Mouse (Mus musculus): ENCODE measurements around the gene Tepsin. TPM values are rescaled to one million over a fixed set of nuclear protein-coding genes. Genes with fewer than 3 reads are reported as not detected.

Gene Tepsin
- polyA plus RNA-seq, 1 experiment, result 10.0 TPM

DNA sequence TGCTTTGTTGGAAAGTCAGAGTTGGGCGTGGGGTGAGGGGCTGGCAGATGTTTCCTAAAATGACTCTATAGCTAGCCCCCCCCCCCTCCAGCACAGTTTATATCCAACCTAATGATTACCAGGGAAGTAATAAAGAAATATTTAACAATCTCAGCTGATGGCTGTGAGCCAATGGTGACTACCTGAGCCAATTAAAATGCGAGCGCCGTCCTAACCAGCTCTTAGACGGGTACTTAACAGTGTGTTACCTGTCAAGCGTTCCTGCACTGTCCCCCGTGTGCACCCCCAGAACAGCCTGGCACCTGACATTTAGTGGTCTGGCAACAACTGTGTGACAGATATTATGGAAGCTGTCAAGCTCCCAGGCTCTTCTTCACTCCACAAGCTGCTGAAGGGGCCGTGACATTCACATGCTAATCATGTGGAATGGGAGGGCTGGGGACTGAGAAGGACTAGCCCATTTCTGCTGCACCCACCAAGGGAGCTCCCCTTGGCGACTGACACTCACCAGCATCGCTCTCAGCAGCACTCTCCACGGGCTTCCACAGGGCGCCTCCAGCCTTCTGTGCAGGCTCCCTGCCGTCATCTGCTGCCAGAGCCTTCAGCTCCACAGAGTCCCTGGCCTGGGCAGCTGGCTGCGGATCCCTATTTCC is 11.2 kb upstream of the Tepsin start:
- H3ac ChIP-seq (ENCODE audit: control insufficient read depth, insufficient read length, low read depth), result no peak overlapping the region

DNA sequence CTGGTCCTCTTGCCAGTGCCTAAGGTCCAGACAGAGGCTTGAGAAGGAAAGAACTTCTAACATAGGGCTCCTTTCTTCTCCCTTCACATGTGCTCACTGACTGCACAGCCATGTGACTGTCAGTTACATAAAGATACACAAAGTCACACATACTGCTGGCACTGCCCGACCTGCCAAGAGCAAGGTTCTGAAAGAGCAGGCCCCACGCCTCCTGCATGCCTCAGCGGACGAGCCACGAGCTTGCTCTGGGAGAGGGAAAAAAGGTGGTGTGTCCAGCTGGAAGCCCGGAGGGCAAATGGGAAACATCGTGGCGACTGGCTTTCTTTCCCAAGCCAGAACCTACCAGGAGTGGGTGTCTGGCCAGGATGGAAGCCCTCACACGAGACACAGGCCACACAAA is 9.3 kb upstream of the Tepsin start:
- peaks cover 50% of the 10 kb centered on the region for H3K36me3 ChIP-seq (ENCODE audit: control insufficient read depth, insufficient read depth)

More for the DNA sequence above, 11.2 kb upstream of the Tepsin start:
- Histone ChIP-seq H3K79me2 (ENCODE audit: control insufficient read depth, insufficient read depth) (no peaks in the 10 kb centered on the region), H3K36me3 (ENCODE audit: control insufficient read depth, insufficient read depth) (peaks cover 47% of the 10 kb centered on the region), H3K79me3 (ENCODE audit: low read depth) (no peaks in the 10 kb centered on the region), H3K27me3 (ENCODE audit: control insufficient read depth, insufficient read depth, insufficient read length) (no peaks in the 10 kb centered on the region), H3K4me3 (ENCODE audit: insufficient read depth, poor library complexity, severe bottlenecking) (no peak overlapping the region)
- TF ChIP-seq USF1 (IDR thresholded peaks at IDR 0.05; ENCODE audit: low read depth), result no peak
- no peak for TF ChIP-seq CTCF (IDR thresholded peaks at IDR 0.05; ENCODE audit: control insufficient read depth, insufficient read depth, insufficient read length)
- no peak for TF ChIP-seq MYOD1 (IDR thresholded peaks at IDR 0.05; ENCODE audit: control insufficient read depth, insufficient read length, low read depth)
- no peak for TF ChIP-seq CEBPB (IDR thresholded peaks at IDR 0.05; ENCODE audit: low read depth)
- no peak for TF ChIP-seq FOSL1 (IDR thresholded peaks at IDR 0.05; ENCODE audit: insufficient read depth, low read length, poor library complexity, severe bottlenecking)
- no peak for TF ChIP-seq MYOG (IDR thresholded peaks at IDR 0.05; ENCODE audit: control insufficient read depth, extremely low read depth, insufficient read length)
- TF ChIP-seq MAX (IDR thresholded peaks at IDR 0.05), result no peak

GRCm38 (mm10) chr11:120107026-120107425 is 8.5 kb upstream of the Tepsin start:
- no peak overlapping the region for H3ac ChIP-seq (ENCODE audit: control insufficient read depth, insufficient read length, low read depth)

More for the DNA sequence above, 9.3 kb upstream of the Tepsin start:
- Histone ChIP-seq H3K79me3 (ENCODE audit: low read depth) (no peaks in the 10 kb centered on the region), H3K4me3 (ENCODE audit: insufficient read depth, poor library complexity, severe bottlenecking) (no peak overlapping the region), H3ac (ENCODE audit: control insufficient read depth, insufficient read length, low read depth) (no peak overlapping the region), H3K79me2 (ENCODE audit: control insufficient read depth, insufficient read depth) (no peaks in the 10 kb centered on the region), H3K27me3 (ENCODE audit: control insufficient read depth, insufficient read depth, insufficient read length) (no peaks in the 10 kb centered on the region)
- TF ChIP-seq CEBPB (IDR thresholded peaks at IDR 0.05; ENCODE audit: low read depth), result no peak
- no peak for TF ChIP-seq MYOD1 (IDR thresholded peaks at IDR 0.05; ENCODE audit: control insufficient read depth, insufficient read length, low read depth)
- no peak for TF ChIP-seq MYOG (IDR thresholded peaks at IDR 0.05; ENCODE audit: control insufficient read depth, extremely low read depth, insufficient read length)
- TF ChIP-seq MAX (IDR thresholded peaks at IDR 0.05), result no peak
- TF ChIP-seq USF1 (IDR thresholded peaks at IDR 0.05; ENCODE audit: low read depth), result no peak
- no peak for TF ChIP-seq CTCF (IDR thresholded peaks at IDR 0.05; ENCODE audit: control insufficient read depth, insufficient read depth, insufficient read length)

GRCm38 (mm10) chr11:120103431-120103997 is 5.0 kb upstream of the Tepsin start:
- H3K36me3 ChIP-seq (ENCODE audit: control insufficient read depth, insufficient read depth), result peaks cover 41% of the 10 kb centered on the region
- TF ChIP-seq CTCF (IDR thresholded peaks at IDR 0.05; ENCODE audit: control insufficient read depth, insufficient read depth, insufficient read length) (no peak), MYOD1 (IDR thresholded peaks at IDR 0.05; ENCODE audit: control insufficient read depth, insufficient read length, low read depth) (no peak), CEBPB (IDR thresholded peaks at IDR 0.05; ENCODE audit: low read depth) (no peak), USF1 (IDR thresholded peaks at IDR 0.05; ENCODE audit: low read depth) (no peak), MAX (IDR thresholded peaks at IDR 0.05) (no peak), FOSL1 (IDR thresholded peaks at IDR 0.05; ENCODE audit: insufficient read depth, low read length, poor library complexity, severe bottlenecking) (no peak), MYOG (IDR thresholded peaks at IDR 0.05; ENCODE audit: control insufficient read depth, extremely low read depth, insufficient read length) (no peak)

More at GRCm38 (mm10) chr11:120107026-120107425, 8.5 kb upstream of the Tepsin start:
- no peak for TF ChIP-seq USF1 (IDR thresholded peaks at IDR 0.05; ENCODE audit: low read depth)
- TF ChIP-seq MYOG (IDR thresholded peaks at IDR 0.05; ENCODE audit: control insufficient read depth, extremely low read depth, insufficient read length), result no peak
- TF ChIP-seq FOSL1 (IDR thresholded peaks at IDR 0.05; ENCODE audit: insufficient read depth, low read length, poor library complexity, severe bottlenecking), result no peak
- no peak for TF ChIP-seq CTCF (IDR thresholded peaks at IDR 0.05; ENCODE audit: control insufficient read depth, insufficient read depth, insufficient read length)
- no peak for TF ChIP-seq MYOD1 (IDR thresholded peaks at IDR 0.05; ENCODE audit: control insufficient read depth, insufficient read length, low read depth)
- no peak for TF ChIP-seq MAX (IDR thresholded peaks at IDR 0.05)
- TF ChIP-seq CEBPB (IDR thresholded peaks at IDR 0.05; ENCODE audit: low read depth), result no peak
- H3K27me3 ChIP-seq (ENCODE audit: control insufficient read depth, insufficient read depth, insufficient read length), result no peaks in the 10 kb centered on the region
- H3K79me3 ChIP-seq (ENCODE audit: low read depth), result no peaks in the 10 kb centered on the region
- H3K36me3 ChIP-seq (ENCODE audit: control insufficient read depth, insufficient read depth), result peaks cover 50% of the 10 kb centered on the region
- no peaks in the 10 kb centered on the region for H3K79me2 ChIP-seq (ENCODE audit: control insufficient read depth, insufficient read depth)
- H3K4me3 ChIP-seq (ENCODE audit: insufficient read depth, poor library complexity, severe bottlenecking), result no peak overlapping the region

DNA sequence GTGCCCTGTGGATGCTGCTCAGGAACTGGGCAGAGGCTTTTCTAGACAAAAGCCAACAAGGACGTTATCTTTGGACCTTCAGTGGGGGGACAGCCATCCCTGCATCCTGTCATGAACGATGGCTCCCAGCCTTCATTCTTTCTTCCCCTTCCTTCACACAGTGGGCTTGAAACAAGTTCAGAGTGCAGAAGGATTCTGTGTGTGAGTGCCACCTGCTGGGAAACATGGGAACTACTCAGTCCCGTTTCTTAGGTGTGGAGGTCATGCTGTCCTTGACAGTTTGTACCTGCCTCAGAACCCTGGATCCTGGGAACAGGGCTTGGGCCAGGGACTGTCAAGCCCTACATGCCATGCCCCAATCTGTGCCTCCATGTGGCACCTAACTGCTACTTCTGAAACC is 2.5 kb upstream of the Tepsin start:
- H3K4me3 ChIP-seq (ENCODE audit: insufficient read depth, poor library complexity, severe bottlenecking), result no peak overlapping the region
- H3K36me3 ChIP-seq (ENCODE audit: control insufficient read depth, insufficient read depth), result peaks cover 23% of the 10 kb centered on the region
- H3K27me3 ChIP-seq (ENCODE audit: control insufficient read depth, insufficient read depth, insufficient read length), result no peaks in the 10 kb centered on the region
- H3ac ChIP-seq (ENCODE audit: control insufficient read depth, insufficient read length, low read depth), result no peak overlapping the region
- H3K79me3 ChIP-seq (ENCODE audit: low read depth), result peaks cover 2% of the 10 kb centered on the region
- TF ChIP-seq MYOG (IDR thresholded peaks at IDR 0.05; ENCODE audit: control insufficient read depth, extremely low read depth, insufficient read length) (no peak), MYOD1 (IDR thresholded peaks at IDR 0.05; ENCODE audit: control insufficient read depth, insufficient read length, low read depth) (no peak), CTCF (IDR thresholded peaks at IDR 0.05; ENCODE audit: control insufficient read depth, insufficient read depth, insufficient read length) (peak; percentile 55), FOSL1 (IDR thresholded peaks at IDR 0.05; ENCODE audit: insufficient read depth, low read length, poor library complexity, severe bottlenecking) (no peak), USF1 (IDR thresholded peaks at IDR 0.05; ENCODE audit: low read depth) (no peak), CEBPB (IDR thresholded peaks at IDR 0.05; ENCODE audit: low read depth) (no peak)
- H3K79me2 ChIP-seq (ENCODE audit: control insufficient read depth, insufficient read depth), result peaks cover 21% of the 10 kb centered on the region

More at GRCm38 (mm10) chr11:120103431-120103997, 5.0 kb upstream of the Tepsin start:
- H3K4me3 ChIP-seq (ENCODE audit: insufficient read depth, poor library complexity, severe bottlenecking), result no peak overlapping the region
- no peak overlapping the region for H3ac ChIP-seq (ENCODE audit: control insufficient read depth, insufficient read length, low read depth)
- H3K79me3 ChIP-seq (ENCODE audit: low read depth), result peaks cover 2% of the 10 kb centered on the region
- peaks cover 10% of the 10 kb centered on the region for H3K79me2 ChIP-seq (ENCODE audit: control insufficient read depth, insufficient read depth)
- H3K27me3 ChIP-seq (ENCODE audit: control insufficient read depth, insufficient read depth, insufficient read length), result no peaks in the 10 kb centered on the region
